Mouse (Mus musculus) lung, postnatal 36 days (tissue): ENCODE measurements around the gene Mpv17l.
"Not testable (repeated sequence)": the region's sequence is repeated elsewhere in the genome, so short reads cannot be mapped to it uniquely, and the experiment has no call there.

Experiments
- DNase-seq: peaks from one replicate; pipeline ENCODE4 v3.0.0; 2022; ENCODE audit warnings: mixed read lengths

Gene Mpv17l

GRCm38 (mm10) chr16:13940139-13940846, 37.3 kb downstream of the Mpv17l start:
- DNase-seq = peak; percentile 81

GRCm38 (mm10) chr16:13940847-13941395, 38.0 kb downstream of the Mpv17l start:
- DNase-seq = no peak

- DNase-seq = no peak
Observed at GRCm38 (mm10) chr16:13944178-13944577, 41.2 kb downstream of the Mpv17l start.

GRCm38 (mm10) chr16:13944752-13945151, 41.8 kb downstream of the Mpv17l start:
- no peak for DNase-seq

GRCm38 (mm10) chr16:13945153-13945552, 42.2 kb downstream of the Mpv17l start:
- no peak for DNase-seq

- DNase-seq = peak; percentile 91
Observed at GRCm38 (mm10) chr16:13946306-13946705, 43.3 kb downstream of the Mpv17l start.

- DNase-seq = no peak
Observed at GRCm38 (mm10) chr16:13951245-13951644, 48.3 kb downstream of the Mpv17l start.

GRCm38 (mm10) chr16:13962053-13962452, 59.1 kb downstream of the Mpv17l start:
- no peak for DNase-seq

- no peak for DNase-seq
Observed at GRCm38 (mm10) chr16:13969096-13969495, 66.1 kb downstream of the Mpv17l start.

GRCm38 (mm10) chr16:13972051-13972450, 69.1 kb downstream of the Mpv17l start:
- DNase-seq = no peak

GRCm38 (mm10) chr16:13976358-13976896, 73.5 kb downstream of the Mpv17l start:
- DNase-seq = not testable (repeated sequence)

GRCm38 (mm10) chr16:13977026-13977425, 74.1 kb downstream of the Mpv17l start:
- DNase-seq = not testable (repeated sequence)

- DNase-seq = not testable (repeated sequence)
Observed at GRCm38 (mm10) chr16:13981726-13982125, 78.8 kb downstream of the Mpv17l start.

GRCm38 (mm10) chr16:13983161-13983560, 80.2 kb downstream of the Mpv17l start:
- no peak for DNase-seq

- no peak for DNase-seq
Observed at GRCm38 (mm10) chr16:13986197-13986573, 83.2 kb downstream of the Mpv17l start.

- DNase-seq = no peak
Observed at GRCm38 (mm10) chr16:13986574-13987478, 83.9 kb downstream of the Mpv17l start, which contains the start of the genes 2900011O08Rik and Ifitm7. 2900011O08Rik (plus strand) TSS chr16:13986604. Ifitm7 (minus strand) TSS chr16:13986888.

- DNase-seq = no peak
Observed at GRCm38 (mm10) chr16:13992518-13993248, 89.7 kb downstream of the Mpv17l start.

GRCm38 (mm10) chr16:13994076-13994475, 91.1 kb downstream of the Mpv17l start:
- DNase-seq = peak; percentile 6

GRCm38 (mm10) chr16:13994502-13994901, 91.5 kb downstream of the Mpv17l start:
- DNase-seq = no peak
